Mouse (Mus musculus): ENCODE measurements around the gene Rps6ka1.
"Not testable (repeated sequence)": the region's sequence is repeated elsewhere in the genome, so short reads cannot be mapped to it uniquely, and the experiment has no call there.

The Rps6ka1 gene

DNA sequence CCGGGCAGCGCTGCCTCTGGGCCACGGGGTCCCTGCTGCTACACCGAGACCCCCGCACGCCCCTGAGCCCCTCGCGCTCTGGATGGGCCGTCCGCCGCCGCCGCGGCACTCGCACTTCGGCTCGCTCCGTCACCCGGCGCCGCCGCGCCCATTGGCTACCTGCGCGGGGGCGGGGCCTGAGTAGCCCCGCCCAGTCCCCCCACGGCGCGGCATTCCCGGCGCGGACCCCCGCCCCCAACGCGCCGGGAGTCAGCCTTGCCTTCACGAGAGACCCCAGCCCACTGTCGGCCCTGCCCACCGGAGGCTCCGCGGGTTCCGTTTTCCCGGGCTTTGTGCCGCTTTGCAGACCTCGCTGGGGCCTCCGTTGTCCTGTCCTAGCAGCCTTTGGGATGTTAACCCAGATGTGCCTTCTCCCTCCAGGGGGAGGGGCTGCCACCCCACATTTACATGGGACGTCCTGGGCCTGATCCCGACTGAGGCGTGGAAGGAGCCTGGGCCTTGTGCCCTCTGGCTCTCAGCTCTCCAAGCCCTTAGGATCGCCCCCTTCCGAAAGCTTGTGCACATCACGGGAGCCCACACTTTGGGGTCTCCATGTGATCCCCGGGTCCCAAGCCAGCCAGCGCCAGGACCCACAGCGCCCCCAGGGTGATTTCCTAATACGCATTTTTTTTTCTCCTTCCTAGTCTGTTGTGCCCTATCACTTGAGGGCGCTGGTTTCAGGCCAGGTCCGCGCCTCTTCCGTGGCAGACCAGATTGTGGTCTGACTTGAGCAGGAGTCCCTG is at the start of gene Rps6ka1:
Gene Rps6ka1, minus strand, starts transcription at position 126 of the 782 bp plus-strand sequence.
- DNase-seq (ENCODE audit: low read depth, low spot score) = no peak

DNA sequence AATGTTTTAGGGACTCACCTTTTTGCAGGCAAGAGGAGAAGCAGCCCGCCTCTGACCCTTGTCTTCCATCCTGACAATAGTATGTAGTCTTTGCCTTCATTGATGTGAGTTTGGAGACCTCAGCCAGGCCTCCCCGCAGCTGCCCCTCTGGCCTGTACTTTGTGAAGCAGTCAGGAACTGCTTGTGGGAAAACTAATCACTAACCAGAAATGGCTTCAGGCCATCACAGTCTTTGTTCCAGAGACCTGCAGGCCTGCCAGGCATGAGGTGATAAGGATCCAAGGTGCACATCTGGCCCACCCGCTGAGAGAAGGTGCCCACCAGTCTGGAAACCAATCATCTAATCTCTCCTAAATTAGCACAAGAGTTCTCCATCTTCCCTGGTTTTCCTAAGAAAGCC is 44.2 kb upstream of the Rps6ka1 start:
- no peak for DNase-seq (ENCODE audit: low read depth, low spot score)

DNA sequence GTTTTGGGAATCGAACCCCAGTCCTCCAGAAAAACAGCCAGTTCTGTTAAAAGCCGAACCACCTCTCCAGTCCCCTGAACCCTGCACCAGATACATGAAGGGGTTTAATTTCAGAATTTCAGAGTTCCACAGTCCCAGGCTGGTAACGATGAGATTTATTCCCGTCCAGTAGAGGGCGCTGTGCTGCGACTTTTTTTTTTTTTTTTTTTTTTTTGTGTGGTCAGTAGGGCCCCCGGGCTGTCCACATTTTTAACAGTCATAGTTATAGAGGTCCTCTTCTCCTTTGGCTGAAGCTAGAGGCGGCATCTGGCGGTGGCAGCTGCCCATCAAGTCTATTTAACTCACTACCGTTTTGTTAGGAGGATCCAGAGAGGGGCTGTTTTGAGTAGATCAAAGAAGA is 43.8 kb upstream of the Rps6ka1 start:
- no peak for DNase-seq (ENCODE audit: low read depth, low spot score)

DNA sequence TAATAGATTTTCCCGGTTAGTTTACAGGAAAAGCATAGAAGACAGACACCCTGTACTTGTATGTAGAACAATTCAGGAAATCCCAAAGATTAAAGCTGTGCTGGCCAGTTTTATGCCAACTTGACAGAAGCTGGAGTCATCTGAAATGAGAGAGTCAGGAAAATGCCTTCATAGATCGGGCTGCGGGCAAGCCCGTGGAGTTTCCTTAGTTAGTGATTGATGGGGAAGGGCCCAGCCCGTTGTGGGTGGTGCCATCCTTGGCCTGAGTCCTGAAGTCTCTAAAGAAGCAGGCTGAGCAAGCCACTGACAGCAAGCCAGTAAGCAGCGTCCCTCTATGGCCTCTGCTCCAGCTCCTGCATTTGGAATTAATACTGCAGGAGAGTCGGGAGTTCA is 41.7 kb upstream of the Rps6ka1 start:
- no peak for DNase-seq (ENCODE audit: low read depth, low spot score)

DNA sequence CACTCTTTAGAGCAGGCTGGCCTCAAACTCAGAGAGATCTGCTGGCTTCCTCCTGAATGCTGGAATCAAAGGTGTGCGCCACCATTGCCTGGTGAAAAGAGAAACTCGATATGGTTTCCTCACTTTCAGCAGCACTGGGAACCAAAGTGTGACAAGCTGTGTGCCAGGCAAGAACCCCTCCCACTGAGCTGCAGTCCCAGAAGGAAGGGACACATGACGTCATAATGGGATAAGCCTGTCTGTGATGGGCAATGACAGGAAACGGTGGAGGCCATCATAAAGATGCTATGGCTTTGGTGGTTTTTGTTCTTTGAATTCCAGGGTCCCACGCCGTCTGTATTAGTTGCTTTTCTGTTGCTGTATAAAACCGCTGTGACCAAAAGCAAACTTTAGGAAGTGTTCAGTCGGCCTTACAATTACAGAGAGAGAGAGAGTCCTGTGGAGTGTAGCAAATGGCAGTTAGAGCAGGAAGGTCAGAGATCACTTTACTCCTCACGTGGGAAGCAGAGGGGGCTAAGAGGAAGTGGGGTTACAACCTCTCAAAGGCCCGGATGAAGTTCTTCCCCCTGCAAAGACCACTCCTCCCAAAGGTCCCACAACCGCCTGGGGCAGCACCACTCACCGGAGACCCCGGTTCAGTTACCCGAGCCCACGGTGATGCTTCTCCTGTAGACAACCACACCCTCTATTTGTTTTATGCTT is 41.1 kb upstream of the Rps6ka1 start:
- no peak for DNase-seq (ENCODE audit: low read depth, low spot score)

DNA sequence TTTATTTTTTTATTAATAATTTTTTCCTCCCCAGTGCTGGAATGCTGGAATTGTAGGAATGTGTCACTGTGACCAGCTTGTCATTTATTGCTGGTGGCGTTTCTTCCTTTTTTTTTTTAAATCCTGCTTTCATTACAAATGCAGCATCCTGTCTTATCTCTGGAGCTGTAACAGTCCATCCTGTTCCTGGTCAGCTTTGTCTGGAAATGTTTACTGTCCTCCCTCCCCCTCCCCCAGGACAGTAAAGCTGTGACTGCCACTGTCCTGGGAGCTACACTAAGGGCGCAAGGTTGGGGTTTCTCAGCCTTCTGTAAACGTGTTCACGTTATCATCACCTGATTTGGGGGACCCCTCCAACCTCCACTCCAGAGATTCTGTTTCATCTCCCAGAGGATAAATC is 37.6 kb upstream of the Rps6ka1 start:
- DNase-seq (ENCODE audit: low read depth, low spot score) = no peak

DNA sequence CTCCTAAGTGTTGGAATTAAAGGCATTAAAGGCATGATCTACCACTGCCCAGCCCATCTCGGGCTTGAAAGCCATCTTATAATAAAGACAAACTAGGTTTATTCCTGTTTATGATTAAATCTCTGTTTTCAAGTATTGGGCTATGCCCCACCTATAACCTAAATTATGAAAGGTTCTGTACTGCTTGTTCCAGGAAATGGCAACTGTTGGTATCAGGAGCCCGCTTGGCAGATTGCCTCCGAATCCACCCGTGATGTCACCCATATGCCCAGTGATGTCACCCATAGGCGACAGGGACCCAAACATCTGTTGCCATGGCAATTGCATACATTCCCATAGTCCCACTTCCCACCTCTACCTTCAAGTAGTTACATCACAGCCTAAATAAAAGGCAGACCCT is 36.1 kb upstream of the Rps6ka1 start:
- DNase-seq (ENCODE audit: low read depth, low spot score) = no peak

DNA sequence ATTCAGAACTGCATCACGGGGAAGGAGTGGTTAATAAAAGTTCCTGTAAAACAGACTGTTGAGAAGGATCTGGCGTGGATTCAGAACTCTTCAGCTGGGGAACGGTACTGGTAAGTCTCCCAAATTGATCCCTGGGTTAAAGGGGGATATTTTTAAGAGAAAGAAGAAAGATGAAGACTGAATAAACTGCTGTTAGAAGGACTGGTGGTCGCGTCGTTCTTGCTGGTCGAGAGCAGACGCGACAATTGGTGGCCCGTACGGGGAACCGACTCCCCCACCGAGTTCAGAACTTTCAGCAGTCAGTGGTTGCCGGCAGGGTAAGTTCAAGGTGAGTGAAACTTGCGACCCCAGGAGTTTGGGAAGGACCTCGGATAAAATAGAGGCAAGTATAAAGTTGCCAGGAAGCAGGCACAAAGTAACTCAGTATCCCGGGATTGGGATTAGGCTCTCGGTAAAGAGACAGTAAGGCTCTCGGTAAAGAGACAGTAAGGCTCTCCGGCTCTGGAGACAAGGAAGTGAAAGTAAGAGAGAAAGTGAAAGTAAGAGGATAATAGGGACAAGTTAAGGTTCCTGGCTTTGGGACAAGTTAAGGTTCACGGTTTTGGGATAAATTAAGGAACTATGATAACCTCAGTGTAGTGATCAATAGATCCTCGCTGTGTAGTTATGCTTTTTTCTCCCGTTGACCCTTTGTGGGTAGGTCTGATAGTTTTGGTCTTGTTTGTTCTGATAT is 30.7 kb upstream of the Rps6ka1 start:
- DNase-seq (ENCODE audit: low read depth, low spot score) = not testable (repeated sequence)

DNA sequence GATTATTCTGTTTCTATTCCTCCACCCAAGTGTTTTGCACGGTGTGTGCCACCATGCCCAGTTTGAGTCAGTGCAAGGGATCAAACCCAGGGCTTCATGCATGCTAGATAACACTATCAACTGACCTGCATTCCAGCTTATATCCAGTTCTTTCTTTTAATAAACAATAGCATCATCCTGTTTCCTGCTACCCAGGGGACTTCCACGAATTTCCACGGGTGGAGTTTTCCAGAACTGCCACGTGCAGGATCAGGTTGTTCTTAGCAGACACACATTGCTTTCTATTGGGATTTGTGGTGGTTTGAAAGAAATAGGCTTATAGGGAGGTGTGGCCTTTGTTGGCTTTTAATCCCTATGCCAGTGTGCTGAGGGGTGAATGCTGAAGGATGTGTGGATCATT is 24.4 kb upstream of the Rps6ka1 start:
- no peak for DNase-seq (ENCODE audit: low read depth, low spot score)

DNA sequence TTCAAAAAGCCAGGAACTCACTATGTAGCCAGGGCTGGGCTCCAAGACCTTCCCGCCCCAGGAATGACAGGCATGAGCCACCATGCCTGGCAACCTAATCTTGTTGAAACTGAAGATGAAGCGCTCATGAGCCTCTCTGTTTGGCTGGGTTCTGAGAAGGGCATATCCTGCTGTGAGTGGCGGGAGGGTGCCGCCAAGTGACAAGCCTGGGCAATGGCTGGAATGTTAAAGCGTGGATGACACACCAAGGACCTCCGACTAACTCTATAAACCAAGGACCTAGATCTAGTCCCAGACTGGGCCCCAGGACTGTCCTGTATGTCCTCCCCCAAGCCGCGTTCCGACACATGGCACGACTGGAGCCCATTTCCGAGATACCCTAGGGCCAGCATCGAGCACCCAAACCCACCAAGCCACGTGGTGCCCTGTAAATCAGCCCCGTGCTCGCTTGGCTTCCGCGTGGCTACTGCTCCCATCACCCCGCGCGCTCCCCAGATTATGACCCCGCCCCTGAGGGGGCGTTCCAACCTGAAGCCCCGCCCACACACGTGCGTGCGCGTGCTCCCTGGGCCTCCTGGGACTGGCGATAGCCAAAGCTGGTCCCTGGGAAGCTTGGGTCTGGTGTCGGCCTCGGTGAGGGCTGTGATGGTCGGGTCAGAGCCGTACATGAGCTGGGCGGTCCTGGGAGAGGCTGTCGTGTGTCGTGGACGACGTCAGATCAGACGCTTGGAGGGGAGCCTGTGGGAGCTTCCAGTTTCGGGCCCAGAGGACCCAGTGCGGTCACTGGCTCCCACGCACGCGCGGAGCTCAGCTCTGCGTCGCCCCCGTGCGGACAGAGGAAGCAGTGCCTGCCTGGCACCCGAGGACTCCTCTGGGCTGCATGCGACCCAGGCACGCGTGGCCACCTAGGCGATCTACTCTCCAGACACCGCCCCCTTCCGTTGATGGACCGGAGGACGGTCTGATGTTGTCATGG is 22.9 kb upstream of the Rps6ka1 start:
- peak; percentile 95 for DNase-seq (ENCODE audit: low read depth, low spot score)

DNA sequence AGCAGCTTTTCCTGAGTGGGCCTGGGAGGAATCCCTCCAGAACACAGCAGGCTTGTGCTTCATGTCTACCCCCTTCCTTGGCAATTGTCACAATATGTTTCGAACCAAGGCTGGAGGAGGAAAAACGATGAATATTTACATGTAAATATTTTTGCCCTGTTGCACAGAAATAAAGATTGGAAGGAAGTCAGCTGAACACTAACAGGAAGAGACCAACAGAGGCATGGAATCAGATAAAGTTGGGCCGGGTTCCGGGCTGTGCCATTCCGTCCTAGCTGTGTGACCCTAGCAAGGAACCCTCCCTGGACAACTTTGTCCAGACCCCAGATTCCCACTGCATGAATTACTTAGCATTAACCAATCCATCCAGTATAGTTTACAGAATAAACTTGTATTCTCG is 20.5 kb upstream of the Rps6ka1 start:
- DNase-seq (ENCODE audit: low read depth, low spot score) = no peak

DNA sequence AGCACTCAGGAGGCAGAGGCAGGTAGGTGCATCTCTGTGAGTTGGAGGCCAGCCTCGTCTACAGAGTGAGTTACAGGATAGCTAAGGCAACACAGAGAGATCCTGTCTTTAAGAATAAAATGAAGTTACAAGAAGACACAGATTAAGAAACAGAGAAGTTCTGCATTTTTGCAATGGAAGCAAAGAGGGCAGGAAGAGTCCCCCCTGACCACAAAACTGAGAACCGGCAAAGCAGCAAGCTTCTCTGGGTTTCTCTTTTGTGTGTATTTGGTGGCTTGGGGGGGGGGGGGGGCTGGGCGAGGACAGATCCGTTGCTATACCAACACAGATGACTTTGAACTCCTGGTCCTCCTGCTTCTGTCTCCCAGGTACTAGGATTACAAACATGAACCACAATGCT is 19.5 kb upstream of the Rps6ka1 start:
- no peak for DNase-seq (ENCODE audit: low read depth, low spot score)

DNA sequence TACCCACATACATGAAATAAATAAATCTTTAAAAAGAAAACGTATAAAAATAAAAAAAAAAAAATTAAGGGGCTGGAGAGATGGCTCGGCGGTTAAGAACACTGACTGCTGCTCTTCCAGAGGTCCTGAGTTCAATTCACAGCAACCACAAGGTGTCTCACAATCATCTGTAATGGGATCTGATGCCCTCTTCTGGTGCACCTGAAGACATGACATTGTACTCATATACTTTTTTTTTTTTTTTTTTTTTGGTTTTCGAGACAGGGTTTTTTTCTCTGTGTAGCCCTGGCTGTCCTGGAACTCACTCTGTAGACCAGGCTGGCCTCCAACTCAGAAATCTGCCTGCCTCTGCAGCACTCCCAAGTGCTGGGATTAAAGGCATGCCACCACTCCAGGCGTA is 18.7 kb upstream of the Rps6ka1 start:
- DNase-seq (ENCODE audit: low read depth, low spot score) = not testable (repeated sequence)

DNA sequence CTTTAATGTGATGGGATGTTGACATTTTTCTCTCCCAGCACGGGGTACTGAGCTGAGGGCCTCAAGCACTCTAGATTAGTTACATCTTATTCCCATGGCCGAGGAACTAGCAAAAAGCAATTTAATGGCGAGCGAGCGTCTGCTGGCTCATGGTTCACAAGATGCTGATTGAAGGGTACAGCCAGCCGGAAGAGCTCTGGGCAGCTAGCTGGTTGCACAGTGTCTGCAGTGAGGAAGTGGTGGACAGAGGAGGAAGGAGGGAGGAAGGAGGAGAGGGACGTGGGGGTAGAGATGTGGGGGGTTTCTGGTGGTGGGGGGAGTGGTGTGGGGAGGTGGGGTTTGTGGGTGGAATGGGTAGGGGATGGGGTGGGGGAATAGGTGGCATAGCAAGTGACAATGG is 17.6 kb upstream of the Rps6ka1 start:
- no peak for DNase-seq (ENCODE audit: low read depth, low spot score)

DNA sequence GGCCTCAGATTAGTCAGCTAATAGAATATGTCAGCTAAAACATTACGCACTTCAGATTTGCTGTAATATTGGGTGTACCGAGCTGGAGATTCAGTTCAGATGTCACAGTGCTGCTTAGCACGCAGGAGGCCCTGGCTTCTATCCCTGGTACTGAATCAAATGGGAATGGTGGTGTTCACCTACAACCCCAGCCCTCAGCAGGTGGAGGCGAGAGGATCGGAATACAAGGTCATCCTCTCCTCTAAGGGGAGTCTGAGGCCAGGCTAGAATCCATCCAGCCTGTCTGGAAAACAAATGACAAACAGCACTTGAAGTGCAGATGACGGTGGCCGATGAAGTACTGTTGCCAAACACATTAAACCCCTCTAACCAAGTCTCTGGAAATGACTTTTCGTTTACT is 16.7 kb upstream of the Rps6ka1 start:
- DNase-seq (ENCODE audit: low read depth, low spot score) = no peak

DNA sequence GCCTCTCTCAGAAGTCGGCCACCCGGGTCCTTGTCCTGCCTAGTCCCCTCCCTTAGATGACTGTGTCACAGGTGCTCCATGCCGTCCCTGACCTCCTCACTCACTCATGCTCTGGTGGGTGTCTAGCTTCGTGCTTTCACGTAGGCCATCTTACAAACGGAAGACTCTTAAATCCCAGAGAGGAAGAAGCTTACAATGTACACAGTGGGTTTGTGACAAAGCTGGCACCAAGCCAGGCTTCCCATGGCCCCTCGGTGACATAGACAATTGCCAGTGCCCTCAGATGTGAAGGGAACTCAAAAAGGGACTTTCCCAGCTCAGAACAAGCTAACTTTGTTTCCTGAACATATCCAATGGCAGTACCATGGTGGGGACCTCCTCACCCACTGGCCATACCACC is 15.8 kb upstream of the Rps6ka1 start:
- no peak for DNase-seq (ENCODE audit: low read depth, low spot score)

DNA sequence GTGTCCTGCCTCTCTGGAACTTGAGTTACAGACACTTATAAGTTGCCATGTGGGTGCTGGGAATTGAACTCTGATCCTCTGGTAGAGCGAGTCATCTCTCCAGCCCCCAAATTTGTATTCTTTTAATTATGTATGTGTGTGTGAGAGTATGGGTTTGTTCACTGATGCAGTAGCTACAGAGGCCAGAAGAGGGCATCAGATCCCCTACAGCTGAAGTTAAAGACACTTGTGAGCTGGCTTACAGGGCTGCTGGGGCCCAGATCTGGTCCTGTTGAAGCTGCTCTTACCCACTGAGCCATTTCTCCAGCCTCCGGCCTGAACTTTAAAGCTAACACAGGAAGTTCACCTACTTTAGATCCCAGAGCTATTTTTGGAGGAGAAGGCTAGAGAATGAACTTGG is 14.9 kb upstream of the Rps6ka1 start:
- no peak for DNase-seq (ENCODE audit: low read depth, low spot score)

DNA sequence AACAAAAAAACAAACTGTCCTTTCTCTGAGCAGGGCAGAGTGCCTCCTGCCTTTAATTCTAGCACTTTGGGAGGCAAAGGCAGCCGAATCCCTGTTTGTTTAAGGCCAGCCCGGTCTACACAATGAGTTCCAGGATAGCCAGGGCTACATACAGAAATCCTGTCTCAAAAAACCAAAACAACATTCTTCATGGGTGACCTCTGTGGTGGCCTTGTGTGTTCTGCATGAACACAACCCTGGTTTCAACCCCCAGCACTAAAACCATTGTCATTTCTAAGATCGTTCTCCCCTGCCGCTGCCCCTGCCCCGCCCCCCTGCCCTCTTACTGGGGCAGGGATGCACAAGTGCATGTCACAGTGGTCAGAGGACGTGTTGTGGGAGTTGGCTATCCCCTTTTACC is 13.3 kb upstream of the Rps6ka1 start:
- DNase-seq (ENCODE audit: low read depth, low spot score) = no peak

DNA sequence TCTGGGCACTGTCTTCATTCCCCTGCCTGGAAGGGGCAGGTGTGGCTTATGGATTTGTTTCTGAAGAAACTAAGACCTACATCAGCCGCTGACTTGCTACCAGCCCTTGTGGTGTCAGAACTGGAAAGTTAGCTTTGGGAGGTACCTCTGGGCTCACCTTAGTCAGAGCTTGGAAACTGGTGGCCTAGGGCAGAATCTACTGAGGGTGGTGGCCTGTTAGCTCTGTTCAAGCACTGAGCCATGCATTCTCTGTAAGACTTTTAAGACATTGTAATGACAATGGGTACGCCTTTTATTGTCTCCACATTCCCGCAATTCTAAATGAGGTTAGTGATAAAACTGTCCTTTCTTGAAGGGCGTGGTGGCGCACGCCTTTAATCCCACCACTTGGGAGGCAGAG is 12.8 kb upstream of the Rps6ka1 start:
- DNase-seq (ENCODE audit: low read depth, low spot score) = no peak

DNA sequence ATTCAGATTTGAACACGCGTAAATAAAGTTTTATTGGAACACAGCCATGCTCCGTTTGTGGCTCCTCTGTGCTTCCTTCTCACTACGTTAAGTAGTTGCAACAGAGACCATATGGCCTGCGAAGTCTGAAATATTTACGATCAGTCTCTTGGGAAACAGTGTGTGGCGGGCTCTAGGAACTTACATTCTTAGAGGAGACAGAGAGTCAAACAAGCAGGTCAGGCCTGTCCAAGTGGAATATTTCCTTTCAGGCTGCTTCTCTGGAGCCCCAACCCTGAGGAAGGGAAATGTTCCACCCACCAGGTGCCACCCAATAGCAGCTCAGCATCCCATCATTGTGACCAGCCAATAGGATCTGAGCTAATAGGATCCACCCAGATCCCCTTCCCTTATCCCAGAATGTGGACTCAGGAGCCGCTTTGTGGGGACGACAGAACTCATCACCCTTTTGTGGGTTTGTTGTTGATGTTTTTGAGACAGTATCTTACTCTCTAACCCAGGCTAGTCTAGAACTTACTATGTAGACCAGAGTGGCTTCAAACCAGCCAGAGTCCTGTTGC is 11.7 kb upstream of the Rps6ka1 start:
- DNase-seq (ENCODE audit: low read depth, low spot score) = no peak

DNA sequence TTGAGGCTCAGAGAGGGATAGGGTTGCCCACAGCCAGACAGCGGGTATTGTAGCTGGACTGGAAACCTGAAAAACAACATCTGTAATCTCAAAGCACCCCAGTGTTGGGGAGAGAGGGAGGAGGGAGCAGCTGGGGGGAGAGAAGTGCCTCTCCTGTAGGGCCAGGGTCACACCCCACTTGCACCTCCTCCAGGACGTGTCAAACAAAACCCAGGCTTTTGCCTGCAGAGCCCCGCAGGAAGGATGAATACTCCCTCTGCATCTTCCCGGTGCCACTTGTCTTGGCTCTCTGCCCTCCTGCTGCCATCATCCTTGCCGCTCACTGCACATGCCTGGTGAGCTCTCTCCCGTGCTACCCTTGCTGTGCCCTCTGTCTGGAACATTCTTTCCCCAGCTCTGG is 10.6 kb upstream of the Rps6ka1 start:
- no peak for DNase-seq (ENCODE audit: low read depth, low spot score)
